Mouse (Mus musculus) lung, adult 2 months (tissue): Measurements from ENCODE around the gene Otogl.

ENCODE experiments used
- CTCF ChIP-seq: fragments of 200-500 bp; IDR thresholded peaks from 2 replicates; pipeline ENCODE4 v1.5.1; 2011; ENCODE audit warnings: mild to moderate bottlenecking, low read length, control low read depth; ENCODE audit not compliant: insufficient read depth
- POLR2A ChIP-seq: fragments of 200-500 bp; IDR thresholded peaks from 2 replicates; pipeline ENCODE4 v1.6.1; 2011; ENCODE audit warnings: low read depth, mild to moderate bottlenecking, control low read depth, low read length, borderline replicate concordance; ENCODE audit errors: extremely low read depth

GRCm38 (mm10) chr10:107829151-107829550, 82.8 kb downstream of the Otogl start:
- no peak for TF ChIP-seq CTCF
- TF ChIP-seq POLR2A, result no peak
